Mouse (Mus musculus): ENCODE data around the gene Tmf1.
A peak's percentile ranks its signal among the peaks of the same experiment; 100 is the strongest.

The Tmf1 gene

DNA sequence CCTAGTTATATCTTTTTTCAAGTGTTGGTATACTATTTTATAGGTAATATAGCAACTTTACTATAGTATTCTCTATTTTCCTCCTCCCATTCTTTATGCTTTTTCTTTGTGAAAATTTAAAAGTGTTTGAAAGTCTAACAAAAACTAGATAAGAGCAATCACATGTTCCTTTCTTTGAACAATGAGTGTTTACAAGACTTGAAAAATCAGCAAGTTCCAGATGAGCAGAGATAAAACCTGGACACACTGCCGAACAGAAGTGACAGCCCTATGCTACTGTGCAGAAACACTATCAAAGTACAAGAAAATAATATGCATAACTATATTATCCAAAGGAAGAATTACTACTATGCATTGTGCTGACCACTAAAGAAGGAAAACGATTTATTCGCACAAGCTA lies 23.6 kb upstream of the Tmf1 start:
- DNase-seq: no peak

DNA sequence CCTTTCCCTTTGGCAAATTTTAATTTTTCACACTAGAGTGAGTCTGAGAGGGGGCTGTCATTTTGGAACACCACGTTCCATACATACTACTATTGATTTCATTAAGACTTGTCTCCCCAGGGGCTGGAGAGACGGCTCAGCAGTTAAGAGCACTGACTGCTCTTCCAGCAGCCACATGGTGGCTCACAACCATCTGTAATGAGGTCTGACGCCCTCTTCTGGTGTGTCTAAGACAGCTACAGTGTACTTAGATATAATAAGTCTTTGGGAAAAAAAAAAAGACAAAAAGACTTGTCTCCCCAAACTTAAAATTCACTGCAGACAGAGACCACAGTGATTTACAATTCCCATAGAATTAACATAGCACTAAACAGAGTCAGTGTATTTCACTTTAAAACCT lies 21.5 kb upstream of the Tmf1 start:
- DNase-seq: no peak

DNA sequence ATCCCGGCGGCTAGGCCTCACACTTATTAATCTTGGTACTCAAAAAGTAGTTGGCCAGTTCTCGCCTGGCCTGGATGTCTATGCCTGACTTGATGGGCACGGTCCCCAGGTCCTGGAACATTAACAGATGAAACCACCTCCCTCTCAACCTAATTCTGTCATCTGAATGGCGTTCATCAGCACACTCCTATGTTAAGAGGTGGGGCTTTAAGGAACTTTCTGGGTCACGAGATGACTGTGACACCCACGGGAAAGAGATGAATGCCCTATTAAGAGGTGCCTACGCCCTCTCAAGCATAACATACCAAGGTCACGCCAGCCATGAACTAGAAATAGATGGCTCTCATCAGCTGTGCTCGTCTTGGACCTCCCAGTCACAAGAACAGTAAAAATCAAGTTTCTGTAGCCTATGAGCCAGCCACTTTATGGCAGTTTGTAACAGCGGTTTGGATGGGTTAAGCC lies 476 bp upstream of the Tmf1 start:
- DNase-seq: no peak

DNA sequence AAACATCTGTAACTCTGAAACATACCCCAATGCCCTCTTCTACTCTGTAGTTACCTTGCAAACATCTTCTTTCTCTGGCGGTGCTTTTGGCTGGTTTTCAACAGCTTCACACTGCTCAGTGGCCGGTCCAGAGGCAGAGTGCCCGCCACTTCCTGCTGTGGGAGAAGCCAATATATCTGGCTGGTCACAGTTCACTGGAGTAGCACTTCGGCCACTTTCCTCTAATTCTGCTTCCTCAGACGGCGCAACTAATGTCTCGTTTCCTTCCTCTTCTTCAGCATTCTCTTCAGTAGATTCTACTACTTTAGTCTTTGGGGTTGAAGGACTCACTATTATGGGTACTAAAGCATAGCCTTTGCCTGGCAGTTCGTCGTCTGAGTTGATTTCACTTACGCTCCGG lies 3.2 kb downstream of the Tmf1 start:
- DNase-seq: no peak

DNA sequence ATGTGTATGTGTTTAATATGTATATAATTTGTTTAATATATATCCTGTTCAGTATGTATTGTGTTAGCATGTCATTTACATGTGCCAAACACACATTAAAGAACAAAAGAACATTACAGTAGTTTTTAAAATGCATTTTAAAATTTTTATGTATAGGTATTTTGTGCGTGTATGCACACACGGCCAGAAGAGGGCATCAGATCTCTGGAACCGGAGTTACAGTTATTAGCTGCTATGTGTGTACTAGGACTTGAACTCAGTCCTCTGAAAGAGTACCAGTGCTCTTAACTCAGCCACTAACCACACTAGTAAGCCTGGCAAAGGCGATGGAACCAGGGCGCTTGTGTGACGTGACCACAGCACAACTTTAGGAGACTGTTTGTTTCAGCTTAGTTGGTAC lies 28.8 kb downstream of the Tmf1 start:
- no peak for DNase-seq

DNA sequence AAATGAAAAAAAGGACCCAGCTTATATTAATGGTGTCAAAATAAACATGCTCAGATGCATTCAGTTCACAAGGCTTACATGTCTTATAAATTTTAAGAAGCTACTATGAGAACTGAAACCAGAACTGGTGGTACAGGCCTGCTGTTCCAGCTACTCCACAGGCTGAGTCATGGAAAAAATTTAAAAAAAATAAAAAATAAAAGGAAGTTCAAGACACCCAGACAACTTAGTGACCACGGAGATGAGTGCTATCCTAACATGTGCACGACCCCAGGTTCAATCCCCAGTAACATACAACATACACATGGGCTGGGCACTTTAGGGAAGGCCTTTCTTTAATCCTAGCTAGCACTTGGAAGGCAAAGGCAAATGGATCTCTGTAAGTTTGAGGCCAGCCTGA lies 29.2 kb downstream of the Tmf1 start:
- DNase-seq: no peak

DNA sequence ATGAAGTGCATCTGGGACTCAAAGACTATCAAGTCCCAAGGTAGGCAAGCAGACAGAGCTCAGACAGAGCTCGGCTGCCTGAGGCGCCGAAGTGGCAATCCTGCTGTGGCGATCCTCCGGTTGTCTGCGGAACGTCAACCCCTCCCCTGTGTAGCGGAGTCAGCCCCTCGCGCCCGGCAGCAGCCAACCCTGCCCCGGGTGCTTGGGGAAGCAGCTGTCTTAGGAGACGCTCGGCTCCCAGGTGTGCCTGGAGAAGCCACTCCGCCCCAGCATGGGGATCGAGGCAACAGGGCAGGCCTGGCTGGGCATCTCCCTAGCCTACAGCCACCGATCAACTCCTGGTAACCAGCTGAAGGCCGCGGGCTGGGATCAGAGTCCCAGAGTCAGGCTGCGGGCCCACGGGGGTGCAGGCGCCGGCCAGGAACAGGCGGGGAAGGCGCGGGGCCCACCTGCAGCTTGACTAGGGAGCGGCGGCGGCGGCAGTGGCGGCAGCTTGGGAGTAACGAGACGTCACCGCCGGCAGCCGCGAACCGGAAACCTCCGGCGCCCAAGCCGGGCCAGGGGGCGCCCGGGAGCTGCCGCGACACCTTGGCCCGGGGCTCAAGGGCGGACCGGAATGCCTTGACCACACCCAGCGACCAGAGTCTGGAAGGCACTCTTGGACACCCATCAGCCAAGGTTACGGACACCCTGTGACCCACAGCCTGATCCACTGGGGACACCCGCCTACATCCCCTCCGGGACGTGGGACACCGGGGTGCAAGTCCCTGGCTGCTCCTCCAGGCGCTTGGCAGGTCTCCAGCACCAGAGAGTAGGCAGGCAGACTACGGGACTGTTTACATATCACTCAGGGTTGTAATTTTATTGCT lies 30.3 kb downstream of the Tmf1 start, which contains the start of gene Eogt:
Gene Eogt (minus strand): TSS at position 800 of the 869 bp plus-strand sequence.
- DNase-seq: peak; percentile 87

DNA sequence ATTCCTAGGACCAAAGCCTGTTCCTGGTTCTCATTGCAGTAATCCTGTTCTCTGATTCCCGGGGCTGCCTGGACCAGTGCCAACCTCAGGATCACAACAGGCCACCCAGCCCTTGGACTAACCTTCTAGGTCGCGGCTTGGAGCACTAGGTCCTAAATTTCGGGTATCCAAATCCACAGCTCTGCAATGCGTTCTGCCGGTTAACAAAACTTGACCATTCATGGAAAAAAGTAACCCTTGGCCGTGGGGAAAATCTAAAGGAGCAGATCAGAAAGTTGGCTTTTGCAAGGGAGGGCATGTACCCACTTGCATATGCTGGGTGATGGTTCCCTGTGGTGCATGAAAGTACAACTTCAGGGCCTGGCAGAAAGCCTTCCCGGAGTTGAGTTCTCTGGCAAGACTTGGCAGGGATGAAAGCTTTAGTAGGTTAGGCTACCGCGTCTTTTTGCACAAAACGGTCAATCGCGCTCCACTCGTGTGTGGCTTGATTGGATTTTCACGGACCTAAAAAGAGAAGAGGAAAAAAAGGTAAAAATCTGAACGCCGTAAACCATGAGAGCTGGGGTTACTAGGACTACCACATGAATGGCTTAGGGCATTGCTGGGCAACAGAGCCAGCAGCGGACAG lies 31.1 kb downstream of the Tmf1 start:
- no peak for DNase-seq

DNA sequence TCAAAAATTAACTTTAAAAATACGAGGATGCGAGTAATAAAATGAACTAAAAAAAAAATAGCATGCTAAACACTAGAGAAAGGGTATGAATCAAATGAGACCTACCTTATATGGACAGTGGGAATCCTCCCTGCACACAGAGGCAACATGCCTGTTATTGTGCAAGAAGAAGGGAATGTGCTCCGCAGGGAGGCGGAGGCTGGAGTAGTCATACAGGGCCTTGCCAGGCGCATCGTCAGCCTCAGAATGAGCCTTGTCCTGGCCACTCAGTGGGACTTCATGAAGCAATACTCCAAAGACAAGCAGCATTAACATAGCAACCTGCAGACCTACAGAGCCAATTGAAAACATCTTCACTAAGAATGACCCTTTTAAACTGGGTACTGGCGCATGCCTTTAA lies 33.8 kb downstream of the Tmf1 start:
- DNase-seq: no peak

DNA sequence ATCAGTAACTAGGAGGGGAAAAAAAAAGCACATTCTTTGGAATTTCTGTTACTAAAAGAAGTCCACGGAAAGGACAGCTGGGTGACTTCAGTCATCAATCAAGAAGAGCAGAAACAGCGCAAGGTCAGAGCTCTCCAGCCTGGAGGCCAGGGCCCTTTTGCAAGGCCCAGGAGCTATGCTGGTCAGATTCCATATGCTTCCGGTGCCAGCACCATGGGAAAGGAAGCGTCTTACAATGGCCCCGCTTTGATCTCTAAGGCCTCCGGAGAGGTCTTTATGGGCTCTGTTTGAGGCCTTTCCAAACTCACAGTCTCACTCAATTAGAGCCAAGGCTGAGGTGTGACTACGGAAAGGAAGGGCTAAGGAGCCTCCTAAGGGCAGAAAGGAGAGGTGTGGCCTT lies 34.6 kb downstream of the Tmf1 start:
- DNase-seq: no peak

DNA sequence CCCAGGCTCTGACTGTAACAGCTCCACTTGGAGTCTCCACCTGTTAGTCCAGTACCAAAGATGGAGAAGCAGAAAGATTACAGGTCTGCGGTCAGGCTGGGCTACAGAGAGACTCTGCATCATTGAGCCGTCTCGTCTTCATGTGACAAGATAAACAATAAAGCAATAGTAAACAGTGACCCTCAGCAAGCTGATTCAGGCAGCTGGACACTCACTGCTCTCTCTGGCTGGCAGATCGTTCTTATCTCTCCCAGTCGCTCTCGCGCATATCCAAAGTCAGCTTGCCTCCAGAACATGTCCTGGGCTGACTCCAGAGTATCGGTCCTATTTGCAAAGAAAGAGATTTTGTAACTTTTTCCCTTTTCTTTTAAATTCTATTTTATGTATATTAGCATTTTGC lies 36.3 kb downstream of the Tmf1 start:
- DNase-seq: no peak

DNA sequence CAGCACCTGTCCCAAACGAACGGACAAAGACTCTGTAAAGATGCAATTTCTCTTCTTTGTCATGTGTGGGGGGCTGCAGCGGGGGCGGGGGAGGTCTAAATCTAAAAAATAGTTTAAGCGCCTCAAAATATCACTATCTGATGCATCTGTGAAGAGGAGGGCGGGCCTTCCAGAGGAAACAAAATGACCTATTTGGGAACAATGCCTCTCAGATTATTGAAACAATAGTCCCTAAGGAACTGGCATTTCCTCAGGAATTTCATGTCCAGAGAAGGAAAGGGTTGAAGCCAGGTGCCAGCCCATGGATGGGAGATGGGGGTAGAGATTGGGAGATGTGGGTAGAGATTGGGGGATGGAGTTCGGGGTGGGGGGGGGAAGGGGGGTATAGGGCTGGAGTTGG lies 37.1 kb downstream of the Tmf1 start:
- no peak for DNase-seq

DNA sequence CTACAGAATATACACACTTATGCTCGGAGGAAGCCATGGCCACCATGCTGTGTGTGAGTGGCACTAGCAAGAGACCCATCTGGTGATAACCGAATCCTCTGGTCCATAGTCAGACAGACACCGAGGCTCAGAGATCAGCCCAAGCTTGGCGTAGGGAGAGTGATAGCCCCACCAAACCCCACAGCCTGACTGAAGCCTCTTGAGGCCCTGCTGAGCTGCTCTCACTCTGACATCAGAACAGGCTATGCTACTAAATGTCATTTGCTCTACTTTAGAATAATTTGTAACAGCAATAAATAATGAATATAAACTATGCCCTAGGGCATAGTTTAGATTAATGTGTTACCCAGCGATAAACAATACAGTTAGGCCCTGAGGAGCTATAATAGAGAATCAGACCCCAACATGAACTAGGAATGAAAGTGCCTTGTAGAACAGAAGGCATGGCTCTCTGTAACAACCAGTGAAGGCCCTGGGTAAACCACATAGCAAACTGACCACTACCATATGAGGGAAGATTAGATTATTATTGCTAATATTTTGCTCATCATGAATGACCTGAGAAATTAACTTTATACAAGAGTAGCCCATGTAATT lies 46.1 kb downstream of the Tmf1 start:
- DNase-seq: no peak

DNA sequence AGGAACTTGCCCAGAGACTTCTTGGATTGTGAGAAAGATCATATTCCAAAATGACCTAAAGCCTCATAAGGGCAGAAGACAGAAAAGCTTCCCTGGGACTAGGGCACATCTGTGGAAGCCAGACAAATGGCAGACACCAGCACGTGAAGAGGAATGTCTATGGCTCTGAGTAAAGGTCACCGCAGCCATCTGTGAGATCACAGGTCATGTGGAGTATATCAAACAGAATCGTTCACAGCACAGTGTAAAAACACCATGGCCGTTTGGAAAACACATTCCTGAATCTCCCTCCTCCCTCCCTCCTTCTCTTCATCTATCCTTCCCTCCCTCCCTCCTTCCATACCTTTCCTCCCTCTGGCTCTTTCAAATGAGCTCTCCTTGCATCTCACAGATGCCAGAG lies 47.1 kb downstream of the Tmf1 start:
- no peak for DNase-seq

DNA sequence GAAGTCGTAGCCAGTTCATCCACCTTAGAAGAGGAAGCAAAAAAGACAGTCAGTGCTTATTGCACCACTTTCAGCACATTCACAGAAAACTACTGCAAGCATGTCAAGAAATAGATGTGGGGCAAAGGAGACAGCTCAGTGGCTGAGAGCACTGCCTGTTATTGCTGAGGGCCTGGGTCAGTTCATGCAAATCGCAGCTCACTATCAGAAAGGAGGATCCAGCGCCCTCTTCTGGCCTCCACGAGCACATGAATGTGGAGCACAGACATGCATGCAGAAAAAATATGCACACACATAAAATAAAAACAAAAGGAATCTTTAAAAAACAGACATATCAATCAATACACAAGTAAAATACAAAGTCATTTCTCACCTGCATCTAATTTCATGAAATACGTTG lies 47.9 kb downstream of the Tmf1 start:
- DNase-seq: no peak

DNA sequence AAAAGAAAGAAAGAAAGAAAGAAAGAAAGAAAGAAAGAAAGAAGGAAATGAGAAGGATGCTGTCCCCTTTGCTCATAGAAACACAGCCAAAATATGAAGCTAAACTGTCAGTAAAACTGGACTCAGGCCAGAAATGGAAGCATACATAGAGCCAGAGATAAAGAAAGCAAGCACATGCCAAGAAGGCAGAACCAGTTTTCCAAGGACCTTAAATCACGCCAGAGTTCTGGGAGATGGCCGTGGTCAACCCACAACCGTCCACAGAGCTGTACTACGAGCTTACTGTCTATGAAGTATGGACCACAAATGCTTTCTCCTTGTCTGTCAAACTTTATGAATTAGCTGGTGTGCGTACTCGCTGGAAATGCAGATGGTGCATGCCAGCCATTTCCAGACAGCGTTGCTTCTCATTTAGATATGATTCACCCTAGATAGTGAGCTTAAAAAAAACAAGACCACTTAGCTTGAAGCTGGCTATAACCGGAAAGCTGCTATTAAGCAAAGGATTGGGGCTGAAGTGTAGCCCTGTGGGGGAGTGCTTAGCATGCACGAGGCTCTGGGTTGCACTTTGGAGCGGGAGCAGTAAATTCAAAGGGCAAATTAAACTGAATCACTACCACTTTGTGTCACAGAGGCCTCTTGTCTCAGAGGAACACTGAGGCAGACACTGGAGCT lies 54.4 kb downstream of the Tmf1 start:
- no peak for DNase-seq

DNA sequence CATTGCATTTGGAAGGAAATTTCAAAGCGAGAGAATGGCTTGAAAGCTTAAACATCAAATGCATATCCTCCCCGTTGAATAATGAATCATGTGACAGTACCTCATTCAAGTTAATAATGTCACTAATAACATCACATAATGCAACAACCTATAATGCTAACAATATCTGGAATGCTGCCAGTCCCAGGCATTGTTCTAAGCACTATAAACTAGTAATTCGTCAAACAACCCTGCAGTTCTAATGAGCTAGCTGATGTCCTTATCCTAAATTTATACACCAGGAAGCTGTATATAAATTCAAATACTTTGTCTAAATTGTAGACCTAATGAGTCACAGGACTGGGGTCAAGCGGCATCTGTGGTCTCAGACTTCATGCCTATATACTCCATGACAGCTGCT lies 58.0 kb downstream of the Tmf1 start:
- no peak for DNase-seq

DNA sequence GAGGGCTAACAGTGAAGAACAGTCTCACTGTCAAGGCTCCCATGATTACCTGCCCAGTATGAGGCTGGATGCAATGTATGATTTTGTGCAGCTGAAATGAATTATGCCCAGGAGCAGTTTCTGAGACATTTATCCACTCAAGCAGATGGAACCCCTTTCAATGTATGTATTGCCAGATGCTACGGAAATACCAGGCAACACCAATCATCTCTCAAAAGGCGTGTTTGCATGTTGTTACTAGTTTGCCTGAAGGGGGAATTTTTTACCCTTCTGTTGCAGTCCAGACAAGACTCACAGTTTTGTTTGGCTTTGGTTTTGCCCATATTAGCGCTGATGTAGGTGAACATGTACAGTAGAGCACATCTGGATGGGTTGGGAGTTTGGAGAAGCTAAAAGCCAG lies 60.6 kb downstream of the Tmf1 start:
- no peak for DNase-seq

DNA sequence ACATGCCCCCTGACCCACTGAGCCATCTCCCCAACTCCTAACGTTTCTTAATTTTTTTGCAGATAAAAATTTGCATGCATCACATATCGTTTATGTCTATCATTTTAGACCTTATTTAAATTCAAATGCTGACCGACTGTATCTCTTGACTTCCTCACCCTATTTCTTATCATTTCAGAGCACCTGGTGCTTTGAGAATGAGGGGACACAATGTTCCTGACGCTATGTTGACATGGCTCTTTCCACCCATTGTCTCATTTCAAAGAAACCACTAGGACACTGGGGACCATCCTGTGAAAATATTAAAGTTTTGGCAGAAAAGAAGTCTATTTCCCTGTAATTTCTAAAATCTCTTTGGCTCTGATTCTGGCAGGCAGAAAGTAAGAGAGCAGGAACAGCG lies 62.0 kb downstream of the Tmf1 start:
- no peak for DNase-seq

DNA sequence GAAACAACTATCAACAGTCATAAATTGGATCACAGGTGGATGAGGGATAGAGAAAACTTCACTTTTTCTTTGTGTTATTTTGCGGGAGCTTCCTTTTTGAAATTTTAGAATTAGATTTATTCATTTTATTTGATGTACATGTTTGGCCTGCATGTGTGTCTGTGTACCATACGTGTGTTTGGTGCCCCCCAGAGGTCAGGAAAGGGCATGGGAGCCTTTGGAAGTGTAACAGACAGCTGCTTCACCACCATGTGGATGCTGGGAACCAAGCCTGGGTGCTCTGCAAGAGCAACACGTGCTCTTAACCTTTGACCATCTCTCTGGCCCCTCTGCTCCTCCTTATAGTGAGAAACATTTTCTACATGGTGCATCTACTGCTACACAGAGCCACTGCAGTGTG lies 64.1 kb downstream of the Tmf1 start:
- DNase-seq: no peak

DNA sequence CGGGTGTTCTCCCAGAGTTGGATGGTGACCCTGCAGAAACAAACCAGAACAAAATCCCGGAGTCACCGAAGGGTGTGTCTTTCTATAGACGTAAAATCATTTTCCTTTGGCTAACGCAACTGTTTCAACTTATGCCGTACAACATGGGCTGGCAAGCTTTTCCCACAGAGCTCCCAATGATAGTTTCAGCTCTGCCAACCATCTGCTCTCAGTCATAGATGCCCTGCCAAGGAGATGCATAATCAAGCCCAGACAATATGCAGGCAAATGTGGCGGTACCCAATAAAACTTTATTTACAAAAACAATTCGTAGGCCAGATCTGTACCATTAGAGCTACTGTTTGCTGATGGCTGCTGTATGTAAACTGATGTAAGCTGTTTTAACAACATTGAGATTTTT lies 66.7 kb downstream of the Tmf1 start:
- no peak for DNase-seq

DNA sequence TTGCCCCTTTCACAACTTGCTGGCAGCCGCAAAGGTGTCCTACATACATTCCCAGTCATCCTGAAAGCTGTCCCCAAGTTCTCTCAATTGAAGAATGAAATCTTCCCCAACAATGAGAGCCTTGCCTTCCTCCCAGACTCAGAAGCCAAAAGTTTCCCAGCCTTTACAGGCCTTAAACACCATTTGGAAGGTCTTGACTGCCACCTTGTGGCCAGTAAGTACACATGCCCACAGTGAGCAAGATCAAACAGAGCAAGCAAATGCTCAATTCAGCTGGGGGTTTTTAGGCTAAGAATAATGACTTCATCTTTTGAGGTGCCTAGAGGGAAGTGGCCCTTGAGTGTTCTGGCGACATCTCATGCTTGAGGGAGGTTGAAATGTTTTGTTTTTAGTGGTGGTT lies 72.1 kb downstream of the Tmf1 start:
- peak; percentile 24 for DNase-seq

DNA sequence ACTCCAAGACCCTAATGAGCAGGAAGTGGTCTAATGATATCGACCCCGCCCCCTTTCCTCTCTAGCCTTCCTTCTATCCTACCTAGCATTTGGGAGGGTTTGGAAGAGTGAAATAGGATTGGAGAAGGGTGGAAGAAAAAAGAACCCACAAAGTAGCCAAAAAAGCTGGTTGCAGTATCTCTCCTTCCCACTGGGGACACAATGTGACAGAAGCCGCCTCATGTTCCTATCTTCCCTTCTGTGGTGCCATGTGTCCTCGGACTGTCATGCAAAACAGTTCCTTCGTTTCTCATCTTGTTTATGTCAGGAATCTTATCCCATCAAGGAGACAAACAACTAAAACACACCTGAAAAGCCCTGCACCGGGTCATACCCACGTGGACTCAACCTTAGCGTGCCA lies 72.8 kb downstream of the Tmf1 start:
- no peak for DNase-seq

Measured in thymus, postnatal 25 days (tissue).